Mouse (Mus musculus): ENCODE measurements at regions not wholly inside any gene's neighbourhood (a gene's known extent, or its start where the extent isn't known, plus 50 kb on each side); places are given as distances from the start of the nearest gene placed in this dataset.

GRCm38 (mm10) chr13:99580296-99580695 is 64.0 kb upstream of the Map1b start:
- DNase-seq (ENCODE audit: low spot score in 2 of 2) = no peak

GRCm38 (mm10) chr13:99579596-99580175 is 63.3 kb upstream of the Map1b start:
- peak; percentile 45 to 55 for DNase-seq (ENCODE audit: low spot score in 2 of 2)

- DNase-seq (ENCODE audit: low spot score in 2 of 2) = no peak
Measured at GRCm38 (mm10) chr13:99577686-99578085, 61.3 kb upstream of the Map1b start.

DNA sequence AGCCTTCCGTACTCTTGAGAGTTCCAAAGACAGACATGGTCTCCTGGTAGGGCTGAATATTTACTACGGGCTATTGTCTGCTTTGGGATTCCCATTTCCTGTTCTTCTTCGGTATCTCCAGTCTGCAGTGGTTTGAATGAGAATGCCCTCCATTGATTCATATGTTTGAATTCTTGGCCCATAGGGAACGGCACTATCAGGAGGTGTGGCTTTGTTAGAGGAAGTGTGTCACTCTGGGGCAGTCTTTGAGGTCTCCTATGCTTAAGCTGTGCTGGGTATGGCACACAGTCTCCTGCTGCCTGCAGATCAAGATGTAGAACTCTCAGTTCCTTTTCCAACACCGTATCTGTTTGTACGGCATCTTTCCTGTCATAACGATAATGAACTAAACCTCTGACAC is 56.7 kb upstream of the Map1b start:
- DNase-seq (ENCODE audit: low spot score in 2 of 2) = no peak

DNA sequence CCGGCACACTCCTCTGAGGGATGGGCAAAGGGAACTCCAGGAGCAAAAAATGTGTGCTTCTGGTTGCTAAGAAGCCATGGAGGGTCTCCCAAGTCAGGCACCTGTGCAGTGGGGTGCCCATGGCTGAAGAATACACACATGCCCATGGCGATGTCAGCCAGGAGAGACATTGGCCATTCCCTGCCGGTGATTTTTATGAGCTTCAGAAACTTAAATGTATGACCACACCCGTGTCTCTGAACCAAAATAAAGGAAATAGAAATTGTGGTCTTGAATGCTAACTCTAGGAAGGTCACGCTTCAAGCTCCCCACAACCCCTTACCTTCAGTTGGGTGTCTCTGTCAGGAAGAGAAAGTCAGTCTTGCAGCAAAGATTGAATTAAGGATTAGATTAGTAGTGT is 56.0 kb upstream of the Map1b start:
- no peak for DNase-seq (ENCODE audit: low spot score in 2 of 2)
